Mouse (Mus musculus) small intestine, adult 2 months (tissue): ENCODE measurements around the gene 0610030E20Rik.

Experiments used
- CTCF ChIP-seq: fragments of 200-500 bp; IDR thresholded peaks from 2 replicates; pipeline ENCODE4 v1.5.1; 2012; ENCODE audit warnings: low read depth, mild to moderate bottlenecking, control low read depth, inconsistent platforms, low read length, moderate library complexity, mixed read lengths; ENCODE audit not compliant: insufficient replicate concordance, insufficient read length; ENCODE audit errors: extremely low read depth
- POLR2A ChIP-seq: fragments of 200-500 bp; IDR thresholded peaks from 2 replicates; pipeline ENCODE4 v1.6.1; 2012; ENCODE audit warnings: low read depth, mild to moderate bottlenecking, control low read depth, inconsistent platforms, low read length, moderate library complexity

DNA sequence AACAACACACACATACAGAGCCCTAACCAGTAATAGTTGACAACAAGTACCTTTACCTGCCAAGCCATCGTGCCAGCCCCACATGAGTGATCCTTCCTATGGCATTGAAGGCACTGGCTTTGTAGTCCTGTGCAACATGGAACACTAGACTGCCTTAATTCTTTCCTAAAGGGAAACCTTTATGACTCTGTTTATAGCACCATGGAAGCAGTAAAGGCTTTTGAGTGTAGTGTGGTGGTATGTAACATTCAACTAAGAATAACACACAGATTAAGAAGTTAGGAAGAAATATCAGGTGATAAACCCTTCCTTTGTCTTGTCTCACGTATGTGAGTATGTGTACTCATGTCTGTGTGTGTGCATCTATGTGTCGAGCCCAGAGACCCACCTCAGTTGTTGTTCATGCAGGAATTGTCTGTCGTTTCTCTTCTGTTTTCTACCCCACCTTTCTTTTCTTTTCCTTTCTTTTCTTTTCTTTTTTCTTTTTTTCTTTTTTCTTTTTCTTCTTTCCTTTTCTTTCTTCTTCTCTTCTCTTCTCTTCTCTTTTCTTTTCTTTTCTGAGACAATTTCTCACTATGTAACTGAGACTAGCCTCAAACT lies 19.8 kb downstream of the 0610030E20Rik start, which contains the start of gene Rnf181:
- no peak for TF ChIP-seq CTCF
- no peak for TF ChIP-seq POLR2A
